Mouse (Mus musculus) heart, embryonic 10.5 days (tissue): ENCODE results near the gene Gng12. TPM values are rescaled to one million over a fixed set of nuclear protein-coding genes. Genes with fewer than 3 reads are reported as not detected.

Source experiments
- DNase-seq: peaks from one replicate; pipeline ENCODE4 v3.0.0-alpha.2; 2017; ENCODE audit warnings: low spot score
- H3K27ac ChIP-seq: fragments of 300-500 bp; sonication (generic); 2 replicates; pipeline ENCODE4 v1.5.1; 2016; ENCODE audit warnings: mild to moderate bottlenecking
- H3K27me3 ChIP-seq: fragments of 300-500 bp; sonication (generic); 2 replicates; pipeline ENCODE4 v1.6.1; 2016; ENCODE audit warnings: mild to moderate bottlenecking; ENCODE audit not compliant: poor library complexity, insufficient read depth, severe bottlenecking
- H3K36me3 ChIP-seq: fragments of 300-500 bp; sonication (generic); 2 replicates; pipeline ENCODE4 v1.6.1; 2016; ENCODE audit warnings: mild to moderate bottlenecking, moderate library complexity
- H3K4me1 ChIP-seq: fragments of 300-500 bp; sonication (generic); 2 replicates; pipeline ENCODE4 v1.6.1; 2016; ENCODE audit warnings: mild to moderate bottlenecking
- H3K4me3 ChIP-seq: fragments of 300-500 bp; sonication (generic); 2 replicates; pipeline ENCODE4 v1.5.1; 2016; ENCODE audit warnings: mild to moderate bottlenecking, moderate library complexity
- H3K9me3 ChIP-seq: fragments of 300-500 bp; sonication (generic); 2 replicates; pipeline ENCODE4 v1.6.1; 2016; ENCODE audit warnings: mild to moderate bottlenecking, moderate library complexity
- WGBS: fragments of 180-500 bp; shearing (Covaris S2); methylation state at CpG from one replicate; pipeline ENCODE4 v1.1.7; 2016; 5-methylcytosine and 5-hydroxymethylcytosine counted together
- polyA plus RNA-seq: library from polyadenylated mRNA; unstranded; fragments of >200 nt; fragmentation: Nextera tagmentation; extraction: Ambion mirVana; gene quantifications from 2 replicates; pipeline ENCODE4 v1.2.1, GENCODE M21; 2016

The Gng12 gene
- polyA plus RNA-seq, 1 experiment from 2014 or later = 60.9 TPM

- DNase-seq = no peak
- peaks cover 20% of the 10 kb centered on the region for H3K4me1 ChIP-seq
- H3K27ac ChIP-seq = no peak overlapping the region
- H3K36me3 ChIP-seq = no peaks in the 10 kb centered on the region
- no peaks in the 10 kb centered on the region for H3K27me3 ChIP-seq
- H3K4me3 ChIP-seq = no peak overlapping the region
- H3K9me3 ChIP-seq = no peaks in the 10 kb centered on the region
- 82% methylated on average over 6 of the region's 6 CpGs for WGBS
Observed at GRCm38 (mm10) chr6:66989037-66989436, 92.8 kb downstream of the Gng12 start.

GRCm38 (mm10) chr6:66989518-66989917 is 93.3 kb downstream of the Gng12 start:
- DNase-seq = no peak
- no peaks in the 10 kb centered on the region for H3K9me3 ChIP-seq
- WGBS = 73% methylated on average over 3 of the region's 3 CpGs
- no peaks in the 10 kb centered on the region for H3K27me3 ChIP-seq
- no peak overlapping the region for H3K27ac ChIP-seq
- peaks cover 20% of the 10 kb centered on the region for H3K4me1 ChIP-seq
- H3K4me3 ChIP-seq = no peak overlapping the region
- no peaks in the 10 kb centered on the region for H3K36me3 ChIP-seq

GRCm38 (mm10) chr6:66992232-66992631 is 96.0 kb downstream of the Gng12 start:
- Histone ChIP-seq H3K9me3 (no peaks in the 10 kb centered on the region), H3K27me3 (no peaks in the 10 kb centered on the region), H3K4me1 (peaks cover 11% of the 10 kb centered on the region), H3K36me3 (no peaks in the 10 kb centered on the region), H3K27ac (no peak overlapping the region), H3K4me3 (no peak overlapping the region)
- 61% methylated on average over 9 of the region's 9 CpGs for WGBS
- DNase-seq = no peak

- H3K27ac ChIP-seq = no peak overlapping the region
- H3K9me3 ChIP-seq = no peaks in the 10 kb centered on the region
- 71% methylated on average over 8 of the region's 8 CpGs for WGBS
- H3K27me3 ChIP-seq = no peaks in the 10 kb centered on the region
- H3K4me1 ChIP-seq = peaks cover 11% of the 10 kb centered on the region
- DNase-seq = no peak
- H3K36me3 ChIP-seq = no peaks in the 10 kb centered on the region
- H3K4me3 ChIP-seq = no peak overlapping the region
Observed at GRCm38 (mm10) chr6:66992786-66993185, 96.6 kb downstream of the Gng12 start.

- Histone ChIP-seq H3K4me3 (no peak overlapping the region), H3K4me1 (peaks cover 11% of the 10 kb centered on the region), H3K9me3 (no peaks in the 10 kb centered on the region), H3K27ac (no peak overlapping the region), H3K36me3 (no peaks in the 10 kb centered on the region), H3K27me3 (no peaks in the 10 kb centered on the region)
- WGBS = 92% methylated on average over 8 of the region's 8 CpGs
- DNase-seq = no peak
Observed at GRCm38 (mm10) chr6:66994981-66995380, 98.8 kb downstream of the Gng12 start.

GRCm38 (mm10) chr6:66995825-66996224 is 99.6 kb downstream of the Gng12 start:
- DNase-seq = no peak
- H3K27me3 ChIP-seq = no peaks in the 10 kb centered on the region
- H3K4me1 ChIP-seq = peaks cover 11% of the 10 kb centered on the region
- no peaks in the 10 kb centered on the region for H3K9me3 ChIP-seq
- 79% methylated on average over 1 of the region's 1 CpGs for WGBS
- H3K27ac ChIP-seq = no peak overlapping the region
- H3K36me3 ChIP-seq = no peaks in the 10 kb centered on the region
- H3K4me3 ChIP-seq = no peak overlapping the region

- no peak for DNase-seq
- Histone ChIP-seq H3K4me1 (peaks cover 11% of the 10 kb centered on the region), H3K4me3 (no peak overlapping the region), H3K36me3 (no peaks in the 10 kb centered on the region), H3K27ac (no peak overlapping the region), H3K27me3 (no peaks in the 10 kb centered on the region), H3K9me3 (no peaks in the 10 kb centered on the region)
- 83% methylated on average over 1 of the region's 1 CpGs for WGBS
Observed at GRCm38 (mm10) chr6:66996257-66996656, 100.1 kb downstream of the Gng12 start.

- 79% methylated on average over 2 of the region's 2 CpGs for WGBS
- H3K27ac ChIP-seq = no peak overlapping the region
- no peaks in the 10 kb centered on the region for H3K4me1 ChIP-seq
- no peak for DNase-seq
- no peak overlapping the region for H3K4me3 ChIP-seq
- H3K27me3 ChIP-seq = no peaks in the 10 kb centered on the region
- no peaks in the 10 kb centered on the region for H3K36me3 ChIP-seq
- H3K9me3 ChIP-seq = no peaks in the 10 kb centered on the region
Observed at GRCm38 (mm10) chr6:66998645-66999044, 102.4 kb downstream of the Gng12 start.

GRCm38 (mm10) chr6:66999800-67000199 is 103.6 kb downstream of the Gng12 start:
- Histone ChIP-seq H3K9me3 (no peaks in the 10 kb centered on the region), H3K4me3 (no peak overlapping the region), H3K36me3 (no peaks in the 10 kb centered on the region), H3K27ac (no peak overlapping the region), H3K27me3 (no peaks in the 10 kb centered on the region), H3K4me1 (no peaks in the 10 kb centered on the region)
- DNase-seq = no peak

- no peak for DNase-seq
- Histone ChIP-seq H3K4me3 (no peak overlapping the region), H3K27me3 (no peaks in the 10 kb centered on the region), H3K36me3 (no peaks in the 10 kb centered on the region), H3K4me1 (peaks cover 14% of the 10 kb centered on the region; the same call in 1 of the 2 replicates), H3K9me3 (no peaks in the 10 kb centered on the region), H3K27ac (no peak overlapping the region)
- WGBS = 86% methylated on average over 3 of the region's 3 CpGs
Observed at GRCm38 (mm10) chr6:67009888-67010287, 113.7 kb downstream of the Gng12 start.

GRCm38 (mm10) chr6:67010370-67011216 is 114.4 kb downstream of the Gng12 start:
- Histone ChIP-seq H3K27me3 (no peaks in the 10 kb centered on the region), H3K27ac (no peak overlapping the region), H3K9me3 (no peaks in the 10 kb centered on the region), H3K4me1 (peaks cover 16% of the 10 kb centered on the region; the same call in 1 of the 2 replicates), H3K4me3 (no peak overlapping the region), H3K36me3 (no peaks in the 10 kb centered on the region)
- DNase-seq = no peak
- WGBS = 81% methylated on average over 7 of the region's 7 CpGs

GRCm38 (mm10) chr6:67011217-67011518 is 115.0 kb downstream of the Gng12 start:
- peaks cover 22% of the 10 kb centered on the region; the same call in 1 of the 2 replicates for H3K4me1 ChIP-seq
- H3K27ac ChIP-seq = no peak overlapping the region
- no peaks in the 10 kb centered on the region for H3K9me3 ChIP-seq
- DNase-seq = no peak
- no peaks in the 10 kb centered on the region for H3K27me3 ChIP-seq
- no peak overlapping the region for H3K4me3 ChIP-seq
- H3K36me3 ChIP-seq = no peaks in the 10 kb centered on the region

GRCm38 (mm10) chr6:67013293-67013948 is 117.2 kb downstream of the Gng12 start:
- Histone ChIP-seq H3K4me3 (no peak overlapping the region), H3K36me3 (no peaks in the 10 kb centered on the region), H3K27ac (no peak overlapping the region; the same call in 1 of the 2 replicates), H3K27me3 (no peaks in the 10 kb centered on the region), H3K4me1 (peaks cover 22% of the 10 kb centered on the region; the same call in 1 of the 2 replicates), H3K9me3 (no peaks in the 10 kb centered on the region)
- DNase-seq = no peak
- WGBS = 84% methylated on average over 6 of the region's 6 CpGs
